Mouse (Mus musculus) monocyte, adult 5-6 weeks (primary cell): Measurements from ENCODE around the gene Mrpl9. TPM values are rescaled to one million over a fixed set of nuclear protein-coding genes. Genes with fewer than 3 reads are reported as not detected.

Experiments
- ATAC-seq: fragments of 153-309, 156-312 bp; replicated peaks from 2 replicates; pipeline ENCODE4 v1.8.0; 2017; ENCODE audit warnings: mild to moderate bottlenecking; ENCODE audit not compliant: low TSS enrichment, insufficient number of reproducible peaks, severe bottlenecking, poor library complexity, low FRiP score
- total RNA-seq: library from RNA; stranded (forward); fragments of 200-1000, 200-491, 200-594 nt; gene quantifications from 3 replicates; pipeline ENCODE4 v1.2.3, GENCODE M21; 2017

The Mrpl9 gene
- total RNA-seq, 1 experiment from 2014 or later: 54.6 TPM

GRCm38 (mm10) chr3:94487581-94487980 lies 44.5 kb downstream of the Mrpl9 start:
- no peak for ATAC-seq

- no peak for ATAC-seq
Measured at GRCm38 (mm10) chr3:94497162-94497561, 54.0 kb downstream of the Mrpl9 start.

Other genes starting within 250 kb of the Mrpl9 start
- not detected in 3 replicates for gene Gm5286, start 246.6 kb upstream of the Mrpl9 start, total RNA-seq
- gene Gm4778, start 179.3 kb upstream of the Mrpl9 start, total RNA-seq: not detected in 3 replicates
- 1.9 to 5.4 TPM (median 3.7 TPM) in 3 replicates for gene Them4, start 133.2 kb upstream of the Mrpl9 start, total RNA-seq
- gene Them5, start 101.2 kb upstream of the Mrpl9 start, total RNA-seq: not detected in 3 replicates
- not detected in 3 replicates for gene C2cd4d, start 80.9 kb upstream of the Mrpl9 start, total RNA-seq
- 0.38 TPM in 1 of 3 replicates, not detected in the others for gene Rorc, start 70.5 kb upstream of the Mrpl9 start, total RNA-seq
- not detected in 3 replicates for gene Lingo4, start 44.8 kb upstream of the Mrpl9 start, total RNA-seq
- gene Tdrkh, start 30.0 kb upstream of the Mrpl9 start, total RNA-seq: 1.2 to 4.4 TPM (median 2.8 TPM) in 3 replicates
- 0.43 TPM in 1 of 3 replicates, not detected in the others for gene Oaz3, start 597 bp downstream of the Mrpl9 start, total RNA-seq
- gene Celf3, start 35.0 kb downstream of the Mrpl9 start, total RNA-seq: 0.19 TPM in 1 of 3 replicates, not detected in the others
- 1.8 to 2.2 TPM in 2 of 3 replicates, not detected in the other for gene Riiad1, start 37.0 kb downstream of the Mrpl9 start, total RNA-seq
- 28.7 to 47.9 TPM (median 47.5 TPM) in 3 replicates for gene Snx27, start 139.4 kb downstream of the Mrpl9 start, total RNA-seq
- not detected in 3 replicates for gene Gm10972, start 199.8 kb downstream of the Mrpl9 start, total RNA-seq
- 1.8 to 6.3 TPM (median 4.6 TPM) in 3 replicates for gene Tuft1, start 215.6 kb downstream of the Mrpl9 start, total RNA-seq